Mouse (Mus musculus) C2C12 (cell line): ENCODE data around the gene Gm10718. TPM values are rescaled to one million over a fixed set of nuclear protein-coding genes. Genes with fewer than 3 reads are reported as not detected.
"Not testable (repeated sequence)": the region's sequence is repeated elsewhere in the genome, so short reads cannot be mapped to it uniquely, and the experiment has no call there.

ENCODE experiments used
- H3K27me3 ChIP-seq: one replicate; pipeline ENCODE4 v1.6.1; 2011; ENCODE audit not compliant: control insufficient read depth, insufficient read depth, insufficient read length
- H3K36me3 ChIP-seq: one replicate; pipeline ENCODE4 v1.6.1; 2011; ENCODE audit not compliant: control insufficient read depth, insufficient read depth
- H3K4me3 ChIP-seq: one replicate; pipeline ENCODE4 v1.5.1; 2011; ENCODE audit warnings: mild to moderate bottlenecking, control low read depth; ENCODE audit not compliant: poor library complexity, insufficient read depth, severe bottlenecking
- H3K79me2 ChIP-seq: one replicate; pipeline ENCODE4 v1.6.1; 2011; ENCODE audit not compliant: control insufficient read depth, insufficient read depth
- H3K79me3 ChIP-seq: one replicate; pipeline ENCODE4 v1.6.1; 2011; ENCODE audit warnings: low read depth, control low read depth
- H3ac ChIP-seq: one replicate; pipeline ENCODE3; 2011; ENCODE audit warnings: low read depth; ENCODE audit not compliant: control insufficient read depth, insufficient read length
- polyA plus RNA-seq: library from polyadenylated mRNA; unstranded; fragments of >200 nt; fragmentation: generic; extraction: Trizol; gene quantifications from one replicate; pipeline ENCODE4 v1.2.1, GENCODE M21; 2012; ENCODE audit warnings: missing spikeins

Gene Gm10718
- polyA plus RNA-seq, 1 experiment: not detected

DNA sequence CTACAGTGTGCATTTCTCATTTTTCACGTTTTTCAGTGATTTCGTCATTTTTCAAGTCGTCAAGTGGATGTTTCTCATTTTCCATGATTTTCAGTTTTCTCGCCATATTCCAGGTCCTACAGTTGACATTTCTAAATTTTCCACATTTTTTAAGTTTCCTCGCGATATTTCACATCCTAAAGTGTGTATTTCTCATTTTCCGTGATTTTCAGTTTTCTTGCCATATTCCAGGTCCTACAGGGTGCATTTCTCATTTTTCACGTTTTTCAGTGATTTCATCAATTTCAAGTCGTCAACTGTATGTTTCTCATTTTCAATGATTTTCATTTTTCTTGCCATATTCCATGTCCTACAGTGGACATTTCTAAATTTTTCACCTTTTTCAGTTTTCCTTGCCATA, 8.0 kb upstream of the Gm10718 start, which contains the start of gene Gm10720:
Gene Gm10720 (plus strand): TSS at position 301 of the 400 bp plus-strand sequence.
- not testable (repeated sequence) for H3ac ChIP-seq, H3K79me2 ChIP-seq, H3K27me3 ChIP-seq, H3K79me3 ChIP-seq, H3K36me3 ChIP-seq, H3K4me3 ChIP-seq

DNA sequence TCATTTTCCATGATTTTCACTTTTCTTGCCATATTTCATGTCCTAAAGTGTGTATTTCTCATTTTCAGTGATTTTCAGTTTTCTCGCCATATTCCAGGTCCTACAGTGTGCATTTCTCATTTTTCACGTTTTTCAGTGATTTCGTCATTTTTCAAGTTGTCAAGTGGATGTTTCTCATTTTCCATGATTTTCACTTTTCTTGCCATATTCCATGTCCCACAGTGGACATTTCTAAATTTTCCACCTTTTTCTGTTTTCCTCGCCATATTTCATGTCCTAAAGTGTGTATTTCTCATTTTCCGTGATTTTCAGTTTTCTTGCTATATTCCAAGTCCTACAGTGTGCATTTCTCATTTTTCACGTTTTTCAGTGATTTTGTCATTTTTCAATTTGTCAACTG, 7.5 kb upstream of the Gm10718 start:
- H3K27me3 ChIP-seq, H3ac ChIP-seq, H3K4me3 ChIP-seq, H3K36me3 ChIP-seq, H3K79me3 ChIP-seq, H3K79me2 ChIP-seq: not testable (repeated sequence)

DNA sequence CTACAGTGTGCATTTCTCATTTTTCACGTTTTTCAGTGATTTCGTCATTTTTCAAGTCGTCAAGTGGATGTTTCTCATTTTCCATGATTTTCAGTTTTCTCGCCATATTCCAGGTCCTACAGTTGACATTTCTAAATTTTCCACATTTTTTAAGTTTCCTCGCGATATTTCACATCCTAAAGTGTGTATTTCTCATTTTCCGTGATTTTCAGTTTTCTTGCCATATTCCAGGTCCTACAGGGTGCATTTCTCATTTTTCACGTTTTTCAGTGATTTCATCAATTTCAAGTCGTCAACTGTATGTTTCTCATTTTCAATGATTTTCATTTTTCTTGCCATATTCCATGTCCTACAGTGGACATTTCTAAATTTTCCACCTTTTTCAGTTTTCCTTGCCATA, 6.2 kb upstream of the Gm10718 start, which contains the start of gene Gm10719:
Gene Gm10719 (plus strand): TSS at position 301 of the 400 bp plus-strand sequence.
- not testable (repeated sequence) for H3K79me3 ChIP-seq, H3K4me3 ChIP-seq, H3K27me3 ChIP-seq, H3K79me2 ChIP-seq, H3ac ChIP-seq, H3K36me3 ChIP-seq

DNA sequence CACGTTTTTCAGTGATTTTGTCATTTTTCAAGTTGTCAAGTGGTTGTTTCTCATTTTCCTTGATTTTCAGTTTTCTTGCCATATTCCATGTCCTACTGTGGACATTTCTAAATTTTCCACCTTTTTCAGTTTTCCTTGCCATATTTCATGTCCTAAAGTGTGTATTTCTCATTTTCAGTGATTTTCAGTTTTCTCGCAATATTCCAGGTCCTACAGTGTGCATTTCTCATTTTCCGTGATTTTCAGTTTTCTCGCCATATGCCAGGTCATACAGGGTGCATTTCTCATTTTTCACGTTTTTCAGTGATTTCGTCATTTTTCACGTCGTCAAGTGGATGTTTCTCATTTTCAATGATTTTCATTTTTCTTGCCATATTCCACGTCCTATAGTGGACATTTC, 4.4 kb upstream of the Gm10718 start:
- H3ac ChIP-seq, H3K79me3 ChIP-seq, H3K4me3 ChIP-seq, H3K79me2 ChIP-seq, H3K36me3 ChIP-seq, H3K27me3 ChIP-seq: not testable (repeated sequence)

DNA sequence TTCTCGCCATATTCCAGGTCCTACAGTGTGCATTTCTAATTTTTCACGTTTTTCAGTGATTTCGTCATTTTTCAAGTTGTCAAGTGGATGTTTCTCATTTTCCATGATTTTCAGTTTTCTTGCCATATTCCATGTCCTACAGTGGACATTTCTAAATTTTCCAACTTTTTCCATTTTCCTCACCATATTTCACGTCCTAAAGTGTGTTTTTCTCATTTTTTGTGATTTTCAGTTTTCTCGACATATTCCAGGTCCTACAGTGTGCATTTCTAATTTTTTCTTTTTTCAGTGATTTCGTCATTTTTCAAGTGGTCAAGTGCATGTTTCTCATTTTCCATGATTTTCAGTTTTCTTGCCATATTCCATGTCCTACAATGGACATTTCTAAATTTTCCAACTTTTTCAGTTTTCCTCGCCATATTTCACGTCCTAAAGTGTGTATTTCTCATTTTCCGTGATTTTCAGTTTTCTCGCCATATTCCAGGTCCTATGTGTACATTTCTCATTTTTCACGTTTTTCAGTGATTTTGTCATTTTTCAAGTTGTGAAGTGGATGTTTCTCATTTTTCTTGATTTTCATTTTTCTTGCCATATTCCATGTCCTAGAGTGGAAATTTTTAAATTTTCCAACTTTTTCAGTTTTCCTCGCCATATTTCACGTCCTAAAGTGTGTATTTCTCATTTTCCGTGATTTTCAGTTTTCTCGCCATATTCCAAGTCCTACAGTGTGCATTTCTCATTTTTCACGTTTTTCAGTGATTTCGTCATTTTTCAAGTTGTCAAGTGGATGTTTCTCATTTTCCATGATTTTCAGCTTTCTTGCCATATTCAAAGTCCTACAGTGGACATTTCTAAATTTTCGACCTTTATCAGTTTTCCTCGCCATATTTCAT, 3.3 kb upstream of the Gm10718 start:
- H3K79me2 ChIP-seq, H3ac ChIP-seq, H3K27me3 ChIP-seq, H3K79me3 ChIP-seq, H3K36me3 ChIP-seq, H3K4me3 ChIP-seq: not testable (repeated sequence)

DNA sequence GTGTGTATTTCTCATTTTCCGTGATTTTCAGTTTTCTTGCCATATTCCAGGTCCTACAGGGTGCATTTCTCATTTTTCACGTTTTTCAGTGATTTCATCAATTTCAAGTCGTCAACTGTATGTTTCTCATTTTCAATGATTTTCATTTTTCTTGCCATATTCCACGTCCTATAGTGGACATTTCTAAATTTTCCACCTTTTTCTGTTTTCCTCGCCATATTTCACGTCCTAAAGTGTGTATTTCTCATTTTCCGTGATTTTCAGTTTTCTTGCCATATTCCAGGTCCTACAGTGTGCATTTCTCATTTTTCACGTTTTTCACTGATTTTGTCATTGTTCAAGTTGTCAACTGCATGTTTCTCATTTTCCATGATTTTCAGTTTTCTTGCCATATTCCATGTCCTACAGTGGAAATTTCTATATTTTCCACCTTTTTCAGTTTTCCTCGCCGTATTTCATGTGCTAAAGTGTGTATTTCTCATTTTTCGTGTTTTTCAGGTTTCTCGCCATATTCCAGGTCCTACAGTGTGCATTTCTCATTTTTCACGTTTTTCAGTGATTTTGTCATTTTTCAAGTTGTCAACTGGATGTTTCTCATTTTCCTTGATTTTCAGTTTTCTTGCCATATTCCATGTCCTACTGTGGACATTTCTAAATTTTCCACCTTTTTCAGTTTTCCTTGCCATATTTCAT, 885 bp upstream of the Gm10718 start:
- H3K79me3 ChIP-seq, H3K79me2 ChIP-seq, H3K36me3 ChIP-seq, H3ac ChIP-seq, H3K4me3 ChIP-seq, H3K27me3 ChIP-seq: not testable (repeated sequence)

DNA sequence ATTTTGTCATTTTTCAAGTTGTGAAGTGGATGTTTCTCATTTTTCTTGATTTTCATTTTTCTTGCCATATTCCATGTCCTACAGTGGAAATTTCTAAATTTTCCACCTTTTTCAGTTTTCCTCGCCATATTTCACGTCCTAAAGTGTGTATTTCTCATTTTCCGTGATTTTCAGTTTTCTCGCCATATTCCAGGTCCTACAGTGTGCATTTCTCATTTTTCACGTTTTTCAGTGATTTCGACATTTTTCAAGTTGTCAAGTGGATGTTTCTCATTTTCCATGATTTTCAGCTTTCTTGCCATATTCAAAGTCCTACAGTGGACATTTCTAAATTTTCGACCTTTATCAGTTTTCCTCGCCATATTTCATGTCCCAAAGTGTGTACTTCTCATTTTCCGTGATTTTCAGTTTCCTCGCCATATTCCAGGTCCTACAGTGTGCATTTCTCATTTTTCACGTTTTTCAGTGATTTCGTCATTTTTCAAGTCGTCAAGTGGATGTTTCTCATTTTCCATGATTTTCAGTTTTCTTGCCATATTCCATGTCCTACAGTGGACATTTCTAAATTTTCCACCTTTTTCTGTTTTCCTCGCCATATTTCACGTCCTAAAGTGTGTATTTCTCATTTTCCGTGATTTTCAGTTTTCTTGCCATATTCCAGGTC, 770 bp downstream of the Gm10718 start:
- not testable (repeated sequence) for H3K27me3 ChIP-seq, H3K36me3 ChIP-seq, H3ac ChIP-seq, H3K79me3 ChIP-seq, H3K4me3 ChIP-seq, H3K79me2 ChIP-seq

DNA sequence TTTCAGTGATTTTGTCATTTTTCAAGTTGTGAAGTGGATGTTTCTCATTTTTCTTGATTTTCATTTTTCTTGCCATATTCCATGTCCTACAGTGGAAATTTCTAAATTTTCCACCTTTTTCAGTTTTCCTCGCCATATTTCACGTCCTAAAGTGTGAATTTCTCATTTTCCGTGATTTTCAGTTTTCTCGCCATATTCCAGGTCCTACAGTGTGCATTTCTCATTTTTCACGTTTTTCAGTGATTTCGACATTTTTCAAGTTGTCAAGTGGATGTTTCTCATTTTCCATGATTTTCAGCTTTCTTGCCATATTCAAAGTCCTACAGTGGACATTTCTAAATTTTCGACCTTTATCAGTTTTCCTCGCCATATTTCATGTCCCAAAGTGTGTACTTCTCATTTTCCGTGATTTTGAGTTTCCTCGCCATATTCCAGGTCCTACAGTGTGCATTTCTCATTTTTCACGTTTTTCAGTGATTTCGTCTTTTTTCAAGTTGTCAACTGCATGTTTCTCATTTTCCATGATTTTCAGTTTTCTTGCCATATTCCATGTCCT, 1.6 kb downstream of the Gm10718 start, which contains the start of gene Gm10717:
Gene Gm10717 (plus strand): TSS at position 506 of the 556 bp plus-strand sequence.
- not testable (repeated sequence) for H3K4me3 ChIP-seq, H3K79me3 ChIP-seq, H3K27me3 ChIP-seq, H3K36me3 ChIP-seq, H3ac ChIP-seq, H3K79me2 ChIP-seq

DNA sequence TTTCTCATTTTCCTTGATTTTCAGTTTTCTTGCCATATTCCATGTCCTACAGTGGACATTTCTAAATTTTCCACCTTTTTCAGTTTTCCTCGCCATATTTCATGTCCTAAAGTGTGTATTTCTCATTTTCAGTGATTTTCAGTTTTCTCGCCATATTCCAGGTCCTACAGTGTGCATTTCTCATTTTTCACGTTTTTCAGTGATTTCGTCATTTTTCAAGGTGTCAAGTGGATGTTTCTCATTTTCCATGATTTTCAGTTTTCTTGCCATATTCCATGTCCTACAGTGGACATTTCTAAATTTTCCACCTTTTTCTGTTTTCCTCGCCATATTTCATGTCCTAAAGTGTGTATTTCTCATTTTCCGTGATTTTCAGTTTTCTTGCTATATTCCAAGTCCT, 2.3 kb downstream of the Gm10718 start:
- not testable (repeated sequence) for H3K79me2 ChIP-seq, H3K79me3 ChIP-seq, H3K4me3 ChIP-seq, H3K27me3 ChIP-seq, H3ac ChIP-seq, H3K36me3 ChIP-seq

DNA sequence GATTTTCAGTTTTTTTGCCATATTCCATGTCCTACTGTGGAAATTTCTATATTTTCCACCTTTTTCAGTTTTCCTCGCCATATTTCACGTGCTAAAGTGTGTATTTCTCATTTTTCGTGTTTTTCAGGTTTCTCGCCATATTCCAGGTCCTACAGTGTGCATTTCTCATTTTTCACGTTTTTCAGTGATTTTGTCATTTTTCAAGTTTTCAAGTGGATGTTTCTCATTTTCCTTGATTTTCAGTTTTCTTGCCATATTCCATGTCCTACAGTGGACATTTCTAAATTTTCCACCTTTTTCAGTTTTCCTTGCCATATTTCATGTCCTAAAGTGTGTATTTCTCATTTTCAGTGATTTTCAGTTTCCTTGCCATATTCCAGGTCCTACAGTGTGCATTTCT, 2.8 kb downstream of the Gm10718 start:
- not testable (repeated sequence) for H3K4me3 ChIP-seq, H3K79me2 ChIP-seq, H3K36me3 ChIP-seq, H3K79me3 ChIP-seq, H3K27me3 ChIP-seq, H3ac ChIP-seq

DNA sequence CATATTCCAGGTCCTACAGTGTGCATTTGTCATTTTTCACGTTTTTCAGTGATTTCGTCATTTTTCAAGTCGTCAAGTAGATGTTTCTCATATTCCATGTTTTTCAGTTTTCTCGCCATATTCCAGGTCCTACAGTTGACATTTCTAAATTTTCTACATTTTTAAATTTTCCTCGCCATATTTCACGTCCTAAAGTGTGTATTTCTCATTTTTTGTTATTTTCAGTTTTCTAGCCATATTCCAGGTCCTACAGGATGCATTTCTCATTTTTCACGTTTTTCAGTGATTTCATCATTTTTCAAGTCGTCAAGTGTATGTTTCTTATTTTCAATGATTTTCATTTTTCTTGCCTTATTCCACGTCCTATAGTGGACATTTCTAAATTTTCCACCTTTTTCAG, 3.4 kb downstream of the Gm10718 start:
- not testable (repeated sequence) for H3K27me3 ChIP-seq, H3K4me3 ChIP-seq, H3K79me3 ChIP-seq, H3K36me3 ChIP-seq, H3K79me2 ChIP-seq, H3ac ChIP-seq
